Mouse (Mus musculus) heart, adult 8-10 months (tissue): ENCODE measurements around the gene Car11. TPM values are rescaled to one million over a fixed set of nuclear protein-coding genes. Genes with fewer than 3 reads are reported as not detected.

Experiments
- DNase-seq: peaks from one replicate; pipeline ENCODE4 v3.0.0; 2022; ENCODE audit warnings: low spot score
- total RNA-seq, 4 experiments: library from RNA; stranded (reverse); gene quantifications; 2 replicates each; pipeline ENCODE4 v1.2.4; 2022

Car11 gene
- total RNA-seq, 4 experiments from 2014 or later: 5.5 to 8.7 (median 8.1) TPM

GRCm38 (mm10) chr7:45722348-45722713 is 22.7 kb downstream of the Car11 start:
- DNase-seq: no peak

GRCm38 (mm10) chr7:45723301-45723700 is 23.7 kb downstream of the Car11 start:
- no peak for DNase-seq

- no peak for DNase-seq
Measured at GRCm38 (mm10) chr7:45723781-45724180, 24.1 kb downstream of the Car11 start.

GRCm38 (mm10) chr7:45725151-45725550 is 25.5 kb downstream of the Car11 start:
- no peak for DNase-seq

- DNase-seq: no peak
Measured at GRCm38 (mm10) chr7:45725713-45726112, 26.1 kb downstream of the Car11 start, which contains the start of gene Spaca4. TSS of gene Spaca4 (minus strand) at chr7:45725813.

GRCm38 (mm10) chr7:45726419-45726818 is 26.8 kb downstream of the Car11 start:
- DNase-seq: no peak

- no peak for DNase-seq
Measured at GRCm38 (mm10) chr7:45727625-45728024, 28.0 kb downstream of the Car11 start.

GRCm38 (mm10) chr7:45730727-45731431 is 31.2 kb downstream of the Car11 start:
- no peak for DNase-seq

- no peak for DNase-seq
Measured at GRCm38 (mm10) chr7:45733477-45733876, 33.8 kb downstream of the Car11 start.

- peak; percentile 73 for DNase-seq
Measured at GRCm38 (mm10) chr7:45739162-45739763, 39.6 kb downstream of the Car11 start.

- no peak for DNase-seq
Measured at GRCm38 (mm10) chr7:45739820-45740219, 40.2 kb downstream of the Car11 start.

- DNase-seq: no peak
Measured at GRCm38 (mm10) chr7:45741308-45741707, 41.7 kb downstream of the Car11 start.

GRCm38 (mm10) chr7:45741777-45742176 is 42.1 kb downstream of the Car11 start:
- DNase-seq: no peak

- DNase-seq: no peak
Measured at GRCm38 (mm10) chr7:45742338-45742737, 42.7 kb downstream of the Car11 start.

GRCm38 (mm10) chr7:45744387-45744786 is 44.7 kb downstream of the Car11 start:
- DNase-seq: peak; percentile 41

- DNase-seq: no peak
Measured at GRCm38 (mm10) chr7:45746518-45746917, 46.9 kb downstream of the Car11 start.

GRCm38 (mm10) chr7:45747450-45747849 is 47.8 kb downstream of the Car11 start:
- DNase-seq: no peak

- no peak for DNase-seq
Measured at GRCm38 (mm10) chr7:45748110-45748509, 48.5 kb downstream of the Car11 start.

GRCm38 (mm10) chr7:45749401-45749800 is 49.8 kb downstream of the Car11 start:
- DNase-seq: no peak

GRCm38 (mm10) chr7:45750162-45750561 is 50.5 kb downstream of the Car11 start:
- DNase-seq: no peak
